Mouse (Mus musculus): ENCODE measurements at regions not wholly inside any gene's neighbourhood (a gene's known extent, or its start where the extent isn't known, plus 50 kb on each side); places are given as distances from the start of the nearest gene placed in this dataset.

- no peak for DNase-seq (ENCODE audit: extremely low spot score, low spot score)
These were observed 62.0 kb upstream of the Rtl1 start for GRCm38 (mm10) chr12:109662179-109662578.

GRCm38 (mm10) chr12:109674766-109675165, 74.6 kb upstream of the Rtl1 start:
- no peak for DNase-seq (ENCODE audit: extremely low spot score, low spot score)

GRCm38 (mm10) chr12:109694046-109694445, 93.9 kb upstream of the Rtl1 start:
- DNase-seq (ENCODE audit: extremely low spot score, low spot score): no peak

GRCm38 (mm10) chr12:109694801-109695430, 94.8 kb upstream of the Rtl1 start:
- DNase-seq (ENCODE audit: extremely low spot score, low spot score): no peak

GRCm38 (mm10) chr12:109706820-109707219, 106.7 kb upstream of the Rtl1 start:
- DNase-seq (ENCODE audit: extremely low spot score, low spot score): no peak

- DNase-seq (ENCODE audit: extremely low spot score, low spot score): no peak
These were observed 109.5 kb upstream of the Rtl1 start for GRCm38 (mm10) chr12:109709661-109710060.

- no peak for DNase-seq (ENCODE audit: extremely low spot score, low spot score)
These were observed 111.3 kb upstream of the Rtl1 start for GRCm38 (mm10) chr12:109711392-109711791.

- DNase-seq (ENCODE audit: extremely low spot score, low spot score): no peak
These were observed 111.8 kb upstream of the Rtl1 start for GRCm38 (mm10) chr12:109711946-109712345.

- no peak for DNase-seq (ENCODE audit: extremely low spot score, low spot score)
These were observed 112.3 kb upstream of the Rtl1 start for GRCm38 (mm10) chr12:109712386-109712785.

GRCm38 (mm10) chr12:109713041-109713440, 112.9 kb upstream of the Rtl1 start:
- no peak for DNase-seq (ENCODE audit: extremely low spot score, low spot score)

GRCm38 (mm10) chr12:109714061-109714460, 113.9 kb upstream of the Rtl1 start:
- no peak for DNase-seq (ENCODE audit: extremely low spot score, low spot score)

- DNase-seq (ENCODE audit: extremely low spot score, low spot score): no peak
These were observed 116.9 kb upstream of the Rtl1 start for GRCm38 (mm10) chr12:109716991-109717390.

- DNase-seq (ENCODE audit: extremely low spot score, low spot score): no peak
These were observed 117.9 kb upstream of the Rtl1 start for GRCm38 (mm10) chr12:109718036-109718435.

- DNase-seq (ENCODE audit: extremely low spot score, low spot score): no peak
These were observed 138.1 kb upstream of the Rtl1 start for GRCm38 (mm10) chr12:109738201-109738600.

GRCm38 (mm10) chr12:109738911-109739310, 138.8 kb upstream of the Rtl1 start:
- DNase-seq (ENCODE audit: extremely low spot score, low spot score): no peak

GRCm38 (mm10) chr12:109742486-109742885, 142.4 kb upstream of the Rtl1 start:
- no peak for DNase-seq (ENCODE audit: extremely low spot score, low spot score)

GRCm38 (mm10) chr12:109743036-109743650, 143.0 kb upstream of the Rtl1 start:
- DNase-seq (ENCODE audit: extremely low spot score, low spot score): no peak

GRCm38 (mm10) chr12:109744186-109744585, 144.1 kb upstream of the Rtl1 start:
- DNase-seq (ENCODE audit: extremely low spot score, low spot score): no peak

GRCm38 (mm10) chr12:109745731-109746484, 145.8 kb upstream of the Rtl1 start:
- DNase-seq (ENCODE audit: extremely low spot score, low spot score): no peak

GRCm38 (mm10) chr12:109747201-109747600, 147.1 kb upstream of the Rtl1 start:
- DNase-seq (ENCODE audit: extremely low spot score, low spot score): peak; percentile 18

GRCm38 (mm10) chr12:109747776-109748175, 147.6 kb upstream of the Rtl1 start:
- DNase-seq (ENCODE audit: extremely low spot score, low spot score): peak; percentile 30

GRCm38 (mm10) chr12:109748326-109749059, 148.4 kb upstream of the Rtl1 start:
- DNase-seq (ENCODE audit: extremely low spot score, low spot score): peak; percentile 13
